Mouse (Mus musculus) erythroblast, embryonic 14.5 days (primary cell): ENCODE results near the gene Rnf150.

Experiments used
- GATA1 ChIP-seq: IDR thresholded peaks from 2 replicates; pipeline ENCODE4 v1.6.1; 2012; ENCODE audit warnings: low read length, inconsistent platforms, mixed read lengths
- TAL1 ChIP-seq: IDR thresholded peaks from 3 replicates; pipeline ENCODE4 v1.6.1; 2012; ENCODE audit warnings: low read length, inconsistent platforms, mixed read lengths

GRCm38 (mm10) chr8:83100041-83100440 lies 236.9 kb downstream of the Rnf150 start:
- TF ChIP-seq TAL1 (no peak), GATA1 (no peak)
